22 mouse cellular contexts compared by ENCODE assay signal in the genomic region with DNA sequence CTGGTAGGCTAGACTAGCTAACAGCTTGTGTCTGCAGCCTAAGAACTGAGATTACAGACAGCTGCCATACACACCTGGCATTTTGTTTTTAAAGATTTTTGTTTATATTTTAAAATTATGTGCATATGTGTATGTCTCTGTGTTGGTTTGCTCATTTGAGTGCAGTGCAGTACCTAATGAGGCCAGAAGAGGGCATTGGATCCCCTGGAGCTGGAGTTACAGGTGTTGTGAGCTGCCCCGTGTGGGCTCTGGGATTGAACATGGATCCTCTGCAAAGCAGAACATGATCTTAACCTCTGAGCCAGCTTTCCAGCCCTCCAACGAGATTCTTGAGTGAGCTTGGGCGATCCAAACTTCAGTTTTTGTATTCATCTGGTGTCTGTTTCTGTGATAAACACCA. TPM values are rescaled to one million over a fixed set of nuclear protein-coding genes. Genes with fewer than 3 reads are reported as not detected.
DNase-seq lines count a peak whose midpoint lies in the region; ATAC-seq and TF ChIP-seq lines count a peak whose summit lies in the region.
"Had no signal": no experiment of that assay in that cellular context is flagged by ENCODE, and none has a peak within 500 bp of the region (broad histone marks: within the 10 kb centered on the region; RNA-seq: fewer than 3 reads in every experiment).

No protein-coding gene starts in this region.

- no peaks in the 10 kb centered on the region for H3K27me3 ChIP-seq in intestine, postnatal 0 days (replicated peaks; ENCODE audit: control insufficient read depth, insufficient read depth, low read length)
- H3K27me3 ChIP-seq in intestine, embryonic 15.5 days (replicated peaks) = no peaks in the 10 kb centered on the region
- H3K27me3 ChIP-seq in lung, embryonic 14.5 days (ENCODE audit: insufficient read depth, low read length) = no peaks in the 10 kb centered on the region
- H3K27me3 ChIP-seq in E14TG2a.4 (ENCODE audit: insufficient read depth, low read length) (no peaks in the 10 kb centered on the region), Patski (no peaks in the 10 kb centered on the region)
- H3K27me3 ChIP-seq: hindbrain, embryonic 12.5 days; liver, embryonic 15.5 days; midbrain, embryonic 12.5 days had no signal

- H3K9ac ChIP-seq in intestine, postnatal 0 days (ENCODE audit: low read depth, low read length) = no peak overlapping the region
- H3K9ac ChIP-seq in intestine, embryonic 15.5 days = no peak overlapping the region
- H3K9ac ChIP-seq in lung, embryonic 14.5 days = no peak overlapping the region
- H3K9ac ChIP-seq: hindbrain, embryonic 12.5 days; liver, embryonic 15.5 days; midbrain, embryonic 12.5 days had no signal

- H3K27ac ChIP-seq in intestine, postnatal 0 days (ENCODE audit: low read depth, low read length) = no peak overlapping the region
- H3K27ac ChIP-seq in intestine, embryonic 15.5 days = no peak overlapping the region
- H3K27ac ChIP-seq in lung, embryonic 14.5 days (ENCODE audit: low read depth) = no peak overlapping the region
- H3K27ac ChIP-seq: heart, embryonic 10.5 days; hindbrain, embryonic 12.5 days; liver, embryonic 15.5 days; midbrain, embryonic 12.5 days had no signal

- no peak for ATAC-seq in intestine, postnatal 0 days
- ATAC-seq in intestine, embryonic 15.5 days = no peak
- ATAC-seq in lung, embryonic 14.5 days (ENCODE audit: insufficient read depth) = no peak
- no peak for ATAC-seq in Patski
- ATAC-seq: intestine, embryonic 16.5 days had no signal

- no peak overlapping the region for H3K4me2 ChIP-seq in intestine, postnatal 0 days (replicated peaks; ENCODE audit: low read depth)
- H3K4me2 ChIP-seq in intestine, embryonic 15.5 days (replicated peaks) = no peak overlapping the region
- no peak overlapping the region for H3K4me2 ChIP-seq in lung, embryonic 14.5 days
- H3K4me2 ChIP-seq: hindbrain, embryonic 12.5 days; liver, embryonic 15.5 days; midbrain, embryonic 12.5 days had no signal

- no peak for DNase-seq in lung, embryonic 14.5 days
- DNase-seq in lung, postnatal 4 days = no peak
- no peak for DNase-seq in Patski (ENCODE audit: low read depth, low spot score)
- no peak for DNase-seq in c-Kit-positive CD71-positive TER-119-positive erythroid progenitor cells, embryonic 14.5 days (ENCODE audit: low spot score)
- DNase-seq in kidney, adult 11 months = no peak
- DNase-seq: adrenal gland, postnatal 36 days; cerebellum, adult 9-11 months; gastrocnemius, postnatal 25 days; heart, postnatal 10 days; kidney, postnatal 4 days; layer of hippocampus, postnatal 36 days; left cerebral cortex, postnatal 4 days; right cerebral cortex, postnatal 4 days had no signal

- peak; percentile 32 for TF ChIP-seq CTCF in intestine, postnatal 0 days (IDR thresholded peaks at IDR 0.05; ENCODE audit: low read depth)
- TF ChIP-seq CTCF in lung, embryonic 14.5 days (IDR thresholded peaks at IDR 0.05; ENCODE audit: low read depth) = peak; percentile 47
- TF ChIP-seq CTCF in E14TG2a.4 (conservative IDR thresholded peaks at IDR 0.05; ENCODE audit: low read length) (peak; percentile 90), Patski (IDR thresholded peaks at IDR 0.05) (peak; percentile 43)

- H3K36me3 ChIP-seq in intestine, postnatal 0 days (ENCODE audit: control insufficient read depth, insufficient read depth) = no peaks in the 10 kb centered on the region
- no peaks in the 10 kb centered on the region for H3K36me3 ChIP-seq in intestine, embryonic 15.5 days
- H3K36me3 ChIP-seq in lung, embryonic 14.5 days (ENCODE audit: insufficient read depth) = no peaks in the 10 kb centered on the region
- H3K36me3 ChIP-seq in E14TG2a.4 (ENCODE audit: insufficient read depth, low read length) = no peaks in the 10 kb centered on the region
- H3K36me3 ChIP-seq: heart, embryonic 10.5 days; hindbrain, embryonic 12.5 days; liver, embryonic 15.5 days; midbrain, embryonic 12.5 days had no signal

- POLR2A ChIA-PET in Patski (lab: Charles Lee) = no interaction called here

- no peak overlapping the region for H3K4me3 ChIP-seq in intestine, postnatal 0 days (ENCODE audit: low read depth, low read length)
- no peak overlapping the region for H3K4me3 ChIP-seq in intestine, embryonic 15.5 days (replicated peaks)
- H3K4me3 ChIP-seq in lung, embryonic 14.5 days (ENCODE audit: low read depth, low read length) = no peak overlapping the region
- no peak overlapping the region for H3K4me3 ChIP-seq in E14TG2a.4 (replicated peaks; ENCODE audit: low read length)
- H3K4me3 ChIP-seq: heart, embryonic 10.5 days; hindbrain, embryonic 12.5 days; liver, embryonic 15.5 days; midbrain, embryonic 12.5 days had no signal

- no peaks in the 10 kb centered on the region for H3K4me1 ChIP-seq in intestine, postnatal 0 days (replicated peaks; ENCODE audit: control insufficient read depth, insufficient read depth, low read length)
- H3K4me1 ChIP-seq in intestine, embryonic 15.5 days (replicated peaks) = no peaks in the 10 kb centered on the region
- H3K4me1 ChIP-seq in lung, embryonic 14.5 days (ENCODE audit: insufficient read depth) = no peaks in the 10 kb centered on the region
- H3K4me1 ChIP-seq in E14TG2a.4 (replicated peaks; ENCODE audit: low read depth, low read length) = peaks cover 14% of the 10 kb centered on the region
- H3K4me1 ChIP-seq: heart, embryonic 10.5 days; hindbrain, embryonic 12.5 days; liver, embryonic 15.5 days; midbrain, embryonic 12.5 days had no signal

- no peaks in the 10 kb centered on the region for H3K9me3 ChIP-seq in intestine, postnatal 0 days (ENCODE audit: control insufficient read depth)
- no peaks in the 10 kb centered on the region for H3K9me3 ChIP-seq in intestine, embryonic 15.5 days
- H3K9me3 ChIP-seq in lung, embryonic 14.5 days (ENCODE audit: low read depth, low read length) = no peaks in the 10 kb centered on the region
- no peaks in the 10 kb centered on the region for H3K9me3 ChIP-seq in E14TG2a.4 (ENCODE audit: low read length)
- H3K9me3 ChIP-seq: heart, embryonic 10.5 days; hindbrain, embryonic 12.5 days; liver, embryonic 15.5 days; midbrain, embryonic 12.5 days had no signal

- CTCF ChIA-PET in Patski (lab: Charles Lee) = interaction anchor here (0.8 to 1.5 kb wide), 2 partner anchors 23 to 170 kb away, joined by 3 to 4 read pairs; no protein-coding TSS in a partner anchor

- in situ Hi-C loops in Patski (cut with MboI; ENCODE audit: low pct_unique_long_range_greater_than_20kb) = no loop called here

- WGBS in intestine, postnatal 0 days = 75% methylated on average over 3 of the region's 3 CpGs
- WGBS in intestine, embryonic 15.5 days = 72% methylated on average over 3 of the region's 3 CpGs
- whole genome bisulfite sequencing in lung, embryonic 14.5 days = 76% methylated on average over 3 of the region's 3 CpGs

RNA-seq across cellular contexts. Expression of gene C1ql2, which starts 27.8 kb away (rescaled TPM):
- polyA plus RNA-seq in intestine, postnatal 0 days (2015; fragmentation: Nextera tagmentation; extraction: Ambion mirVana) = not detected in 2 replicates
- polyA plus RNA-seq in intestine, embryonic 15.5 days (2015; fragmentation: Nextera tagmentation; extraction: Ambion mirVana) = 0.08 TPM in 1 of 2 replicates, not detected in the other
- 0.12 and 0.20 TPM in 2 replicates for polyA plus RNA-seq in lung, embryonic 14.5 days (2014; fragmentation: Nextera tagmentation; extraction: Ambion mirVana)
- polyA plus RNA-seq in Patski (2021) = not detected
- polyA plus RNA-seq: heart, embryonic 10.5 days; intestine, embryonic 16.5 days; liver, embryonic 15.5 days; thymus, postnatal 0 days had no signal

Comparison
In these comparisons a context has a peak if more than half of its experiments do, and no peak if none do; other contexts are left out.
1. CTCF ChIP-seq: peak in every context shown above with its lines; median percentile 90 in E14TG2a.4; 47 in lung, embryonic 14.5 days; 43 in Patski; 32 in intestine, postnatal 0 days.